ENCODE assay signal across 5 mouse cellular contexts in the genomic region with DNA sequence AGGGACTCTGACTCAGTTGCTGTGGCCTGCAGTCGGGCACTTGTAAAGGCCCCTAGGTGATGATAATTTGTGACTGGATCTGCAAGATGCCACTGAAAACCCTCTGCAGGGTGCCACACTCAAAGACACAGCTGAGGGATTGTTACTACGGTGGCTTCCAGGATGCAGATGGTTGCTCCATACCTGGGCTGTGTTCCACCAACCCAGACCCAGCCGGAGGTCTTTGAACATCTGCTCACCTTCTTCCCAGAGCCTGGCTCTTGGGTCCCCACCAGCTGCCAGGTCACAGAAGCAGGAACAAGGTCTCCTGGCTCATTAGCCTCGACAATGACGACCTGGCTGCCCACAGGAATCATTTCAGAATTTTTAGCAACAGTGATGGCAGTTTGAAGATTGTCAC.
"Had no signal": no experiment of that assay in that cellular context is flagged by ENCODE, and none has a peak within 500 bp of the region (broad histone marks: within the 10 kb centered on the region; RNA-seq: fewer than 3 reads in every experiment).

No protein-coding gene starts in this region.

- DNase-seq: kidney, postnatal 25 days; lung, adult 18-20 months; right cerebral cortex, adult 18-20 months; right cerebral cortex, postnatal 25 days; thymus, postnatal 4 days had no signal
